Mouse (Mus musculus) midbrain, embryonic 10.5 days (tissue): ENCODE data around the gene Parvb. TPM values are rescaled to one million over a fixed set of nuclear protein-coding genes. Genes with fewer than 3 reads are reported as not detected.

Experiments used
- DNase-seq: peaks from one replicate; pipeline ENCODE4 v3.0.0-alpha.2; 2017; ENCODE audit warnings: low spot score
- H3K27ac ChIP-seq: fragments of 300-500 bp; sonication (generic); replicated peaks from 2 replicates; pipeline ENCODE4 v1.5.1; 2016; ENCODE audit warnings: mild to moderate bottlenecking
- H3K27me3 ChIP-seq: fragments of 300-500 bp; sonication (generic); 2 replicates; pipeline ENCODE4 v1.6.1; 2016; ENCODE audit warnings: low read depth, mild to moderate bottlenecking; ENCODE audit not compliant: poor library complexity, severe bottlenecking
- H3K36me3 ChIP-seq: fragments of 300-500 bp; sonication (generic); 2 replicates; pipeline ENCODE4 v1.6.1; 2016; ENCODE audit warnings: mild to moderate bottlenecking, moderate library complexity
- H3K4me1 ChIP-seq: fragments of 300-500 bp; sonication (generic); 2 replicates; pipeline ENCODE4 v1.6.1; 2016
- H3K4me3 ChIP-seq: fragments of 300-500 bp; sonication (generic); 2 replicates; pipeline ENCODE4 v1.5.1; 2016; ENCODE audit warnings: mild to moderate bottlenecking, moderate library complexity
- H3K9me3 ChIP-seq: fragments of 300-500 bp; sonication (generic); replicated peaks from 2 replicates; pipeline ENCODE4 v1.6.1; 2016; ENCODE audit warnings: mild to moderate bottlenecking
- WGBS: fragments of 180-500 bp; shearing (Covaris S2); methylation state at CpG from one replicate; pipeline ENCODE4 v1.1.7; 2016; 5-methylcytosine and 5-hydroxymethylcytosine counted together
- polyA plus RNA-seq: library from polyadenylated mRNA; unstranded; fragments of >200 nt; fragmentation: Nextera tagmentation; extraction: Ambion mirVana; gene quantifications from 2 replicates; pipeline ENCODE4 v1.2.1, GENCODE M21; 2016

Gene Parvb
- polyA plus RNA-seq, 1 experiment from 2014 or later, result 7.4 TPM

- H3K27ac ChIP-seq, result no peak overlapping the region
- WGBS, result 93% methylated on average over 13 of the region's 13 CpGs
- no peak overlapping the region for H3K4me3 ChIP-seq
- DNase-seq, result no peak
- H3K9me3 ChIP-seq, result no peaks in the 10 kb centered on the region
- H3K4me1 ChIP-seq, result peaks cover 36% of the 10 kb centered on the region
- peaks cover 84% of the 10 kb centered on the region for H3K36me3 ChIP-seq
- H3K27me3 ChIP-seq, result no peaks in the 10 kb centered on the region
These were observed 20.9 kb upstream of the Parvb start for GRCm38 (mm10) chr15:84210941-84211340.

- Histone ChIP-seq H3K27ac (0 out of 2 replicates have a peak overlapping the region, but pooled peaks have one; percentile 2), H3K4me1 (peaks cover 42% of the 10 kb centered on the region), H3K36me3 (peaks cover 78% of the 10 kb centered on the region), H3K9me3 (no peaks in the 10 kb centered on the region), H3K4me3 (no peak overlapping the region), H3K27me3 (no peaks in the 10 kb centered on the region)
- no peak for DNase-seq
- WGBS, result 75% methylated on average over 4 of the region's 4 CpGs
These were observed 20.3 kb upstream of the Parvb start for GRCm38 (mm10) chr15:84211564-84211963.

- 49% methylated on average over 6 of the region's 6 CpGs for WGBS
These were observed 19.6 kb upstream of the Parvb start for GRCm38 (mm10) chr15:84212031-84212755.

GRCm38 (mm10) chr15:84212756-84213105 is 19.1 kb upstream of the Parvb start:
- H3K9me3 ChIP-seq, result no peaks in the 10 kb centered on the region
- H3K36me3 ChIP-seq, result peaks cover 66% of the 10 kb centered on the region
- H3K4me3 ChIP-seq, result no peak overlapping the region
- no peaks in the 10 kb centered on the region for H3K27me3 ChIP-seq
- 92% methylated on average over 2 of the region's 2 CpGs for WGBS
- no peak overlapping the region for H3K27ac ChIP-seq
- H3K4me1 ChIP-seq, result peaks cover 54% of the 10 kb centered on the region
- no peak for DNase-seq

More at GRCm38 (mm10) chr15:84212031-84212755, 19.6 kb upstream of the Parvb start:
- peaks cover 48% of the 10 kb centered on the region for H3K4me1 ChIP-seq
- peaks cover 72% of the 10 kb centered on the region for H3K36me3 ChIP-seq
- H3K4me3 ChIP-seq, result no peak overlapping the region
- peak; percentile 86 for DNase-seq
- peak overlapping the region; percentile 2; the same call in 1 of the 2 replicates for H3K27ac ChIP-seq
- H3K9me3 ChIP-seq, result no peaks in the 10 kb centered on the region
- no peaks in the 10 kb centered on the region for H3K27me3 ChIP-seq

GRCm38 (mm10) chr15:84213162-84213739 is 18.6 kb upstream of the Parvb start:
- no peak overlapping the region for H3K4me3 ChIP-seq
- H3K9me3 ChIP-seq, result no peaks in the 10 kb centered on the region
- H3K27ac ChIP-seq, result 0 out of 2 replicates have a peak overlapping the region, but pooled peaks have one; percentile 23
- H3K36me3 ChIP-seq, result peaks cover 61% of the 10 kb centered on the region
- H3K27me3 ChIP-seq, result no peaks in the 10 kb centered on the region
- no peak for DNase-seq
- WGBS, result 93% methylated on average over 6 of the region's 6 CpGs
- peaks cover 59% of the 10 kb centered on the region for H3K4me1 ChIP-seq

DNA sequence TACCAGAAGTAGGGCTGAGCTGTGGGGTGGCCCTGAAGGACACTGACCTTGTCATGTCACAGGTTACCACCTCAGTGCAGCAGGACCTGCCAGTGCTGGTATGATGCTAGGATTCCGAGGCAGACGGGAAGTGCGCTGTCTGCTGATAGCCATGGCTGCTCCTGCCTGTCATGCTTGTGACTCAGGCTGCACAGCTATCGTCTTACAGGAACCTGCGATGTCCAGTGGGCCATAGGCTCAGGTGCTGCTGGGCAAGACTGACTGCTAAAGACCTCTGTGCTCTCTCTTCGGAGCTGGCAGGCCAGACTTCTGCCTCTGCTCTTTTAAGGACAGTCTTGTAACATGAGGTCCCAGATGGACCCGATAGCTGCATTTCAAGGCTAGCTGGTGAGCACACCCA is 17.4 kb upstream of the Parvb start:
- Histone ChIP-seq H3K27me3 (no peaks in the 10 kb centered on the region), H3K4me3 (no peak overlapping the region), H3K9me3 (no peaks in the 10 kb centered on the region), H3K4me1 (peaks cover 70% of the 10 kb centered on the region), H3K27ac (0 out of 2 replicates have a peak overlapping the region, but pooled peaks have one; percentile 2), H3K36me3 (peaks cover 49% of the 10 kb centered on the region)
- no peak for DNase-seq
- WGBS, result 89% methylated on average over 7 of the region's 7 CpGs

DNA sequence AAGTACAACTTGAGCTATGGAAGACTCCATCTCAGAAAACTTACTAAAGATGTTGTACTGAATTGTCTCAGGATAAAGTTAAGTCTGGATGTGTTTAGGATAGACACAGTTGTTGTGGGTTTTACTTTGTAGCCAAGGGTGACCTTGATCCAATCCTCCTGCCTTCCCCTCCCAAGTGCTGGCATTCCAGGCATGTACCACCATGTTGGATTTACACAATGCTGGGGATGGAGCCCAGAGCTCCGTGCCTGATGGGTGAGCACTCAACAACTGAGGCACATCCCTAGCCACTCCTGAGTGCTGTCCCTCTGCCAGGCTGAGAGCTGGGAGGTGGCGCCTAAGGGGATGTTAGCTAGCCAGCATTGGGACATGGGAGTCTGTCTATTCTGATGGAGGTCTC is 16.6 kb upstream of the Parvb start:
- no peak for DNase-seq
- no peaks in the 10 kb centered on the region for H3K9me3 ChIP-seq
- no peak overlapping the region for H3K27ac ChIP-seq
- H3K4me3 ChIP-seq, result no peak overlapping the region
- H3K4me1 ChIP-seq, result peaks cover 70% of the 10 kb centered on the region
- peaks cover 41% of the 10 kb centered on the region for H3K36me3 ChIP-seq
- no peaks in the 10 kb centered on the region for H3K27me3 ChIP-seq
- WGBS, result 75% methylated on average over 2 of the region's 2 CpGs

DNA sequence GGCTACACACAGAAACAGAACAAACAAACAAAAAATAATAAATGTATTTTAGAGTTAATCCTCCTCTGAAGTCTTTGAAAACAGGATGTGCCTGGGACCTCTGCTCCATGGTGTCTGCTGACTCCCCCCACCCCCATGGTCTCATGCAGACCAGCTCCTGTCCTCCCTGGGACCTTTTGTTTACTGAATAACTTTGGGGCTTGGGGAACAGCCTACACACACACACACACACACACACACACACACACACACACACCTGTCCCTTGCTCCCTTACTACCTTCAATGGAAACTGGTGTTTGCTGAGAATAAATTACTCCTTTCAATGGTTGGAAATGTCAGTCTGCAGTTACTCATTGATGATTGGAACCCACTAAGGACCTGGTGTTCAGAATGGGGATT is 15.8 kb upstream of the Parvb start:
- H3K4me1 ChIP-seq, result peaks cover 70% of the 10 kb centered on the region
- no peaks in the 10 kb centered on the region for H3K27me3 ChIP-seq
- H3K9me3 ChIP-seq, result no peaks in the 10 kb centered on the region
- H3K27ac ChIP-seq, result peak overlapping the region; percentile 61
- peaks cover 33% of the 10 kb centered on the region for H3K36me3 ChIP-seq
- H3K4me3 ChIP-seq, result no peak overlapping the region
- DNase-seq, result no peak

DNA sequence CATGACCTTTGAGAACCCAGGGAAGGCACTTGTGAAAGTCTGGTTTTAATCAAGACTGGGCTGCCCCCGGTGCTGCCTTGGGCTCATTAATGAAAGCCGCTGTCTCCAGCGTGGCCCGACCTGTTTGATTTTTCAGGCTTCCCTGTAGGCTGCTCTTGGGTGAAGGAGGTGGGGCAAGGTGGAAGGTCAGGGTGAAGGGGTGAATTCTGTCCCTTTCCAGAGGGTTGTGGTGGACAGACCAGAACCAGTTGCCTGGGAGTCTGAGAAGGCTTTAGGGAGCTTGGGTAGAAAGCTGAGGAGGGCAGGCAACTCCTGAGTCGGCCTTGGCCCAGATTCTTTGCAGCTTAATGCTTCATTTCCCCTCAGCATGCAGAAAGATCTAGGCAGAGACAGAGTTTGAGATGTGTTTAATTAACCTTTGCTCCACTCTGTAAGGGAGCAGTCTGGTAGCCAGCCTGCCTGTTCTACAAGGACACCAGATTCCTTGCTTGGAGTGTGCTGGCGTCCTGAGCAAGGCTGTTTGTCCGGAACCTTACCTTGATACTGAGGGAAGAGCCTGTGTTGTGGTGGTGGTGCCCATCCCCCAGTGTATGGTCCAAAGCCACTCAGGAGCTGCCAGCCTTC is 15.3 kb upstream of the Parvb start:
- peaks cover 28% of the 10 kb centered on the region for H3K36me3 ChIP-seq
- no peaks in the 10 kb centered on the region for H3K9me3 ChIP-seq
- no peak overlapping the region for H3K4me3 ChIP-seq
- H3K4me1 ChIP-seq, result peaks cover 70% of the 10 kb centered on the region
- peak overlapping the region; percentile 61 for H3K27ac ChIP-seq
- DNase-seq, result peak; percentile 38
- no peaks in the 10 kb centered on the region for H3K27me3 ChIP-seq
- 45% methylated on average over 7 of the region's 7 CpGs for WGBS

- DNase-seq, result no peak
- Histone ChIP-seq H3K4me1 (peaks cover 58% of the 10 kb centered on the region), H3K27me3 (no peaks in the 10 kb centered on the region), H3K27ac (peak overlapping the region; percentile 38; the same call in 1 of the 2 replicates), H3K4me3 (no peak overlapping the region), H3K9me3 (no peaks in the 10 kb centered on the region), H3K36me3 (peaks cover 20% of the 10 kb centered on the region)
- WGBS, result 61% methylated on average over 23 of the region's 23 CpGs
These were observed 13.7 kb upstream of the Parvb start for GRCm38 (mm10) chr15:84217969-84218782.

DNA sequence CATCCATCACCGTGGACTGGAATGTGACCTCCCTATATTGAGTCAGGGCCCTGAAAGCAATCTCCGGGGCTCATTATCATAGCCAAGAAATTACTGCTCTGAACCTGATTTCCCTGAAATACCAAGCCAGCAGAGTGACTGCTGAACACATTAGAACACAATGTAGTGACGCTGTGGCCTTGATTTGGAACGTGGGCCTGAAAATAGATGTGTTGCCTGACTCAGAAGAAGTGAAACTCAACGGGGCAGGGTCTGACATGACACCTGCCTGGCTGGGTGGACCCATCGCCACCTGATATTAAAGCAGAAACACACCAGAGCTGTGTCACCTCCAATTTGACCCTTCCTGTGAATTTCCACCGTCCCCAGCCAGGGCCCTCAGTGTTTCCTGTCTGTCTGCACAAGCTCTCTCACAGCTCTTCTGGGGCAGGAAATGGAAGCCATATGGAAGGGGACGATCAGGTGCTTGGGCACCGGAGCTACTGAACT is 13.0 kb upstream of the Parvb start:
- Histone ChIP-seq H3K4me3 (no peak overlapping the region), H3K36me3 (peaks cover 14% of the 10 kb centered on the region), H3K9me3 (no peaks in the 10 kb centered on the region), H3K27ac (peak overlapping the region; percentile 29; the same call in 1 of the 2 replicates), H3K27me3 (no peaks in the 10 kb centered on the region), H3K4me1 (peaks cover 58% of the 10 kb centered on the region)
- 67% methylated on average over 9 of the region's 9 CpGs for WGBS
- no peak for DNase-seq

DNA sequence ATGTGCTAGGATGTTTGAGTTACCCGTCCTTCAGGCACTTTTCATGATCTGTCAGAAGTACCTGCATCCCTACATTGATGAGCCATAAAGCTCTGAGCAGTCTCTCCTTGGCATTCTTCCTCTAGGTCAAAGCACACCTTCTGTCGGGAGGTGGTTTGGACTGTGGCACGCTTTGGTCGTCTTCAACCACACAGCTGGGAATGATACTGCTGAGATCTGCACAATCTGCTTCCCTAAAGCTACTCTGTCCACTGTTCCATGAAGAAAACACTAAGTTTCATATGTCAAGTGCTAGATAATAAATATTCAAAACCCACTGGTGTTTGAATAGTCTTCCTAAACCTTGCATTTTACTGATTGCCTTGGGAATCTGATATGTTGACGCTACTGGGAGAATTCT is 10.3 kb upstream of the Parvb start:
- Histone ChIP-seq H3K36me3 (no peaks in the 10 kb centered on the region), H3K9me3 (no peaks in the 10 kb centered on the region), H3K4me1 (peaks cover 54% of the 10 kb centered on the region), H3K27ac (no peak overlapping the region), H3K4me3 (no peak overlapping the region), H3K27me3 (no peaks in the 10 kb centered on the region)
- no peak for DNase-seq
- WGBS, result 89% methylated on average over 5 of the region's 5 CpGs
